Mouse (Mus musculus) forebrain, embryonic 15.5 days (tissue): ENCODE measurements around the gene Ntn3. TPM values are rescaled to one million over a fixed set of nuclear protein-coding genes. Genes with fewer than 3 reads are reported as not detected.

Experiments used
- ATAC-seq: fragments of 200-750 bp; cut with Nextera tagmentation; replicated peaks from 2 replicates; pipeline ENCODE4 v1.8.0; 2017; ENCODE audit warnings: mild to moderate bottlenecking, moderate TSS enrichment, moderate library complexity
- H3K27ac ChIP-seq: fragments of 300-500 bp; sonication (generic); replicated peaks from 2 replicates; pipeline ENCODE4 v1.5.1; 2015; ENCODE audit warnings: mild to moderate bottlenecking, inconsistent platforms
- H3K27me3 ChIP-seq: fragments of 300-500 bp; sonication (generic); 2 replicates; pipeline ENCODE4 v1.6.1; 2015; ENCODE audit warnings: inconsistent platforms
- H3K36me3 ChIP-seq: fragments of 300-500 bp; sonication (generic); 2 replicates; pipeline ENCODE4 v1.6.1; 2015; ENCODE audit warnings: mild to moderate bottlenecking, inconsistent platforms
- H3K4me1 ChIP-seq: fragments of 300-500 bp; sonication (generic); 2 replicates; pipeline ENCODE4 v1.6.1; 2015; ENCODE audit warnings: inconsistent platforms
- H3K4me2 ChIP-seq: fragments of 300-500 bp; sonication (generic); replicated peaks from 2 replicates; pipeline ENCODE4 v1.6.1; 2015; ENCODE audit warnings: mild to moderate bottlenecking, inconsistent platforms
- H3K4me3 ChIP-seq: fragments of 300-500 bp; sonication (generic); 2 replicates; pipeline ENCODE4 v1.5.1; 2015; ENCODE audit warnings: mild to moderate bottlenecking, inconsistent platforms
- H3K9ac ChIP-seq: fragments of 300-500 bp; sonication (generic); replicated peaks from 2 replicates; pipeline ENCODE4 v1.6.1; 2015; ENCODE audit warnings: mild to moderate bottlenecking, inconsistent platforms
- H3K9me3 ChIP-seq: fragments of 300-500 bp; sonication (generic); 2 replicates; pipeline ENCODE4 v1.6.1; 2016; ENCODE audit warnings: inconsistent platforms
- WGBS: fragments of 180-500 bp; shearing (Covaris S2); methylation state at CpG from one replicate; pipeline ENCODE4 v1.1.7; 2015; ENCODE audit warnings: mixed read lengths; 5-methylcytosine and 5-hydroxymethylcytosine counted together
- microRNA-seq: library from miRNA; unstranded; fragments of <30 nt; microRNA quantifications from one replicate; pipeline ENCODE4, GENCODE M21; 2016
- polyA plus RNA-seq: library from polyadenylated mRNA; unstranded; fragments of >200 nt; fragmentation: Nextera tagmentation; extraction: Ambion mirVana; gene quantifications from 2 replicates; pipeline ENCODE4 v1.2.1, GENCODE M21; 2015

The Ntn3 gene
- polyA plus RNA-seq, 1 experiment from 2014 or later: 5.2 TPM

GRCm38 (mm10) chr17:24157121-24157520, 52.2 kb downstream of the Ntn3 start:
- no peaks in the 10 kb centered on the region for H3K36me3 ChIP-seq
- no peak overlapping the region for H3K9ac ChIP-seq
- H3K4me2 ChIP-seq: no peak overlapping the region
- no peaks in the 10 kb centered on the region for H3K9me3 ChIP-seq
- no peak for ATAC-seq
- H3K4me1 ChIP-seq: 0 out of 2 replicates have a peak, but pooled peaks cover 3% of the 10 kb centered on the region
- no peak overlapping the region for H3K27ac ChIP-seq
- H3K27me3 ChIP-seq: no peaks in the 10 kb centered on the region
- 88% methylated on average over 6 of the region's 6 CpGs for WGBS
- no peak overlapping the region for H3K4me3 ChIP-seq

DNA sequence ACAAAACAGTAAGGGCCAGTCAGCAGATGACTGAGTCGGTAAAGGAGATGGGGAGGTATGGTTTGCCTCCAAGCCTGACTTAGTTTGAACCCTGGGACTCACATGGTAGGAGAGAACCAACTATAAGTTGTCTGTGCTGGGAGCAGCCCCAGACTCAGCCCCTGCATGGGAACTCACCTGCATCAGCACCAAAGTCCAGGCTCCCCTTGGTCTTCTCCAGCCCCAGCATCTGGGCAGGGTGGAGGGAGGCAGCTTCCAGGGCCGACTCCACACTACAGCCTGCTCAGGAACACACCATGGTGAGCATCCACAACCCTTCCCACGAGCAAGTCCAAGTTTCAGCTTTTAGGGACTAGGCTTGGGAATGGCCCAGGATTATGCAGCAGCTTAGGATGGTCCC, 52.9 kb downstream of the Ntn3 start:
- no peak for ATAC-seq
- Histone ChIP-seq H3K27me3 (no peaks in the 10 kb centered on the region), H3K36me3 (no peaks in the 10 kb centered on the region), H3K4me2 (no peak overlapping the region), H3K4me3 (no peak overlapping the region), H3K27ac (no peak overlapping the region), H3K4me1 (peaks cover 5% of the 10 kb centered on the region), H3K9ac (no peak overlapping the region), H3K9me3 (no peaks in the 10 kb centered on the region)
- WGBS: 94% methylated on average over 3 of the region's 3 CpGs

- H3K27me3 ChIP-seq: no peaks in the 10 kb centered on the region
- H3K9me3 ChIP-seq: no peaks in the 10 kb centered on the region
- H3K4me1 ChIP-seq: peaks cover 5% of the 10 kb centered on the region
- 94% methylated on average over 9 of the region's 9 CpGs for WGBS
- no peak for ATAC-seq
- no peaks in the 10 kb centered on the region for H3K36me3 ChIP-seq
- H3K4me3 ChIP-seq: no peak overlapping the region
- H3K4me2 ChIP-seq: no peak overlapping the region
- H3K9ac ChIP-seq: no peak overlapping the region
- H3K27ac ChIP-seq: no peak overlapping the region
Observed at GRCm38 (mm10) chr17:24155742-24156141, 53.6 kb downstream of the Ntn3 start.

DNA sequence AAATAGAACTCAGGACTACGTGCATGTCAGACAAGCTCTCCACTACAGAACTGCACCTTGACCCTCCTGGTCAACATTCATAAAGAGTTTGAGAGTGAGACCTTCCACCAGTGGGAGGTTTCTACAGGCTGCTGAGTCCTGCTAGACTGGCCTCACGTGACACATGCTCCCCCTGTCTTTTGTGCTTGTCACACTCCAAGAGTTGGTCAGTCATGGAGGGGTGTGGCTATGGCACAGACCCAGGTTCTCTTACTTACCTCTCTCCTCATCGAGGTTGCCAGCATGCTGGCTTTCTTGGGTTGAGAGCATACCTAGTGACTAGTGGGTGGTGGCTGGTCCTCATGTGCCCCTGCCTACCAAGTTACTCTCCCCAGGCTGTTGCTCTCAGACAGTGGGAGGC, 54.9 kb downstream of the Ntn3 start:
- no peaks in the 10 kb centered on the region for H3K36me3 ChIP-seq
- H3K27me3 ChIP-seq: no peaks in the 10 kb centered on the region
- H3K27ac ChIP-seq: no peak overlapping the region
- H3K9ac ChIP-seq: no peak overlapping the region
- H3K4me2 ChIP-seq: no peak overlapping the region
- H3K4me1 ChIP-seq: peaks cover 5% of the 10 kb centered on the region
- H3K9me3 ChIP-seq: no peaks in the 10 kb centered on the region
- no peak for ATAC-seq
- no peak overlapping the region for H3K4me3 ChIP-seq
- WGBS: 73% methylated on average over 3 of the region's 3 CpGs

Small RNA genes lying within 50 kb of the gene (microRNA-seq; reads per million reads assigned to microRNA genes)
- gene Mir5134 (2.0 reads per million), gene Mir6965 (not detected)

Other genes with a start within 250 kb of the Ntn3 start
- not detected in 2 replicates for gene Prss30, start 229.0 kb downstream of the Ntn3 start, polyA plus RNA-seq
- gene Prss22, start 211.4 kb downstream of the Ntn3 start, polyA plus RNA-seq: not detected in 2 replicates
- 0.23 and 0.24 TPM in 2 replicates for gene Prss27, start 171.4 kb downstream of the Ntn3 start, polyA plus RNA-seq
- 89.8 and 92.4 TPM in 2 replicates for gene Kctd5, start 136.0 kb downstream of the Ntn3 start, polyA plus RNA-seq
- 58.8 and 61.9 TPM in 2 replicates for gene Pdpk1, start 58.6 kb downstream of the Ntn3 start, polyA plus RNA-seq
- gene Amdhd2, start 45.8 kb downstream of the Ntn3 start, polyA plus RNA-seq: 28.7 and 31.5 TPM in 2 replicates
- gene Atp6v0c, start 39.8 kb downstream of the Ntn3 start, polyA plus RNA-seq: 872 and 917 TPM in 2 replicates
- 18.8 and 19.5 TPM in 2 replicates for gene Tbc1d24, start 4.0 kb downstream of the Ntn3 start, polyA plus RNA-seq
- gene Tedc2, start 11.3 kb upstream of the Ntn3 start, polyA plus RNA-seq: 13.0 and 13.5 TPM in 2 replicates
- 30.1 and 32.7 TPM in 2 replicates for gene Ccnf, start 42.0 kb upstream of the Ntn3 start, polyA plus RNA-seq
- gene Abca17, start 141.5 kb upstream of the Ntn3 start, polyA plus RNA-seq: 0.22 TPM in 1 of 2 replicates, not detected in the other
- gene Abca3, start 142.4 kb upstream of the Ntn3 start, polyA plus RNA-seq: 21.5 and 21.7 TPM in 2 replicates
- 360 and 364 TPM in 2 replicates for gene Rnps1, start 205.0 kb upstream of the Ntn3 start, polyA plus RNA-seq
- 40.7 and 42.8 TPM in 2 replicates for gene Eci1, start 217.1 kb upstream of the Ntn3 start, polyA plus RNA-seq
- gene Dnase1l2, start 233.6 kb upstream of the Ntn3 start, polyA plus RNA-seq: 5.7 and 6.6 TPM in 2 replicates